Mouse (Mus musculus): ENCODE results near the gene Ankrd63.

DNA sequence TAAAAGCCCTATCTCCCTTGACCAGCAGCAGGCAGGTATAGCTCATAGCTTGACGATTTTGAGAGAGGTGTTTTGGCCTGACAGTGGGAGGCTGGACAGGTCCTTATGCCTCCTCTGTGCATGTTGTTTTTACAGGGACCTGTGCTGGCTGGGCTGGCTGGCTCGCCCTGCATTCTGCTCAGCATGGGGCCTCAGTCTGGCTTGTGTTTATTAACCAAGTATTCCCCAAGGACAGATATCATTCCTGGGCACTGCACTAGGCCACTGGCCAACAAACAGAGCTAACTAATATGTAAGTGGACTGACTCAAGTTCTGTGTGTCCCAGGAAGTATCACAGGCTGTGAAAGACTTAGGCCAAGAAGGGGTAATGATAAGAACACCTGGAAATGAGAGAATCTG lies 34.0 kb downstream of the Ankrd63 start:
- no peak for TF ChIP-seq GATA1 (IDR thresholded peaks at IDR 0.05; ENCODE audit: borderline replicate concordance, low read length)
- no peak for TF ChIP-seq FLI1 (IDR thresholded peaks at IDR 0.05; ENCODE audit: low read length)
